Mouse (Mus musculus): ENCODE measurements around the gene Clock. TPM values are rescaled to one million over a fixed set of nuclear protein-coding genes. Genes with fewer than 3 reads are reported as not detected.

Gene Clock
- polyA plus RNA-seq, 1 experiment from 2014 or later = 11.6 TPM

DNA sequence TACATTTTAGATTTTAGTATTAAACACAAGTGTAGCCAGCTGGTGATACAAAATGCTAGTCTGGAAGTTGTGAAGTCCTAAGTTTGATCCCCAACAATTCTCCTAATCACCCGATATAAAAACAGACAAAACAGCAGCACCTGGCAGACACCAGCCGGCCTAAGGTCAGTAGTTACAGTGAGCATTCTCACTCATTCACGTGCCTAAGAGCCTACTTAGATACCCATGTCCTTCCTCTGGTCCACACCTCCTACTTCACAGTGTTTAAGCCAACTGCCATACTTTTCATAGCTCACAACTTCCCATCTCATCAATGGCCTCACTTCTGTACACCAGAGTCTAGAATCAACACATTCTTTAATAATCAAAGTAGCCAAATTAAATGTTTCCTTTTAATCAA lies 61.3 kb downstream of the Clock start:
- no peaks in the 10 kb centered on the region for H3K4me1 ChIP-seq (ENCODE audit: control insufficient read depth, insufficient read depth, low read length)
- no peak for ATAC-seq (ENCODE audit: low FRiP score)
- H3K36me3 ChIP-seq (ENCODE audit: control insufficient read depth, insufficient read depth, low read length) = no peaks in the 10 kb centered on the region; the same call in 1 of the 2 replicates
- no peak overlapping the region for H3K9ac ChIP-seq (ENCODE audit: low read length)
- no peak overlapping the region for H3K4me2 ChIP-seq
- DNase-seq (ENCODE audit: low spot score, missing footprints) = no peak
- no peak overlapping the region for H3K27ac ChIP-seq (ENCODE audit: low read depth, low read length)
- H3K9me3 ChIP-seq (ENCODE audit: control insufficient read depth, low read length) = no peaks in the 10 kb centered on the region
- H3K27me3 ChIP-seq (ENCODE audit: control insufficient read depth, insufficient read depth, low read length) = no peaks in the 10 kb centered on the region
- H3K4me3 ChIP-seq (ENCODE audit: low read depth, low read length) = no peak overlapping the region
- 88% methylated on average over 3 of the region's 3 CpGs for WGBS

DNA sequence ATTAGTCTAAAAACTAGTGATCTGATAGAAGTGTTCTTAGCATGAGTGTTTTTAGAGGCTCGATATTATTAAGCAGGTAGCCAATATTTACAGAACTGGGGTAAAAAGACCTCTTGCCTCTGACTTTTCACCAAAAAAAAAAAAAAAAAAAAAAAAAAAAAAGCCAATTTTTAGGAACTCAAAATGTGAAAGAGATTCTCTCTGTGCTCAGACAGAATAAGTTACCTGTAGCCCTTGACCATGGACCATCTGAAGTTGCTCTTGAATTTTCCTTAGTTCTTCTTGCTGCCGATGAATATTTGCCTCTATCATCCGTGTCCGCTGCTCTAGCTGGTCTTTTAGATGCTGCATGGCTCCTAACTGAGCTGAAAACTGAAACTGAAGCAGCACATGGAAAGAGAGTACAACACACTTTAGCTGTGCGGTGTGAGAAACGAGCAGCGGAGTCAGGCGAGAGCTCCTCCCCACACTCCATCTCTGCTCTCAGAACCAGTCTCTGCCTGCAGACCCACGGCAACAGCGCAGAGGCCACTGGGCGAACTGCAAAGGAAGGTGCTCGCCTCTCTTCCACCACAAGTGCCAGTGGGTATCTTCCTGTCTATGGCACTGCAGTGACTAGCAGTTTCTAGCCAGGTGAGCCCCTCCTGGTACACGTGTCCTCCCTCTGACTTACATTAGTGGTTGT lies 73.3 kb downstream of the Clock start:
- ATAC-seq (ENCODE audit: low FRiP score) (no peak), DNase-seq (ENCODE audit: low spot score, missing footprints) (no peak)
- Histone ChIP-seq H3K9ac (ENCODE audit: low read length) (no peak overlapping the region), H3K4me1 (ENCODE audit: control insufficient read depth, insufficient read depth, low read length) (no peaks in the 10 kb centered on the region), H3K36me3 (ENCODE audit: control insufficient read depth, insufficient read depth, low read length) (peaks cover 10% of the 10 kb centered on the region; the same call in 1 of the 2 replicates), H3K9me3 (ENCODE audit: control insufficient read depth, low read length) (no peaks in the 10 kb centered on the region), H3K4me2 (no peak overlapping the region), H3K27ac (ENCODE audit: low read depth, low read length) (no peak overlapping the region), H3K27me3 (ENCODE audit: control insufficient read depth, insufficient read depth, low read length) (no peaks in the 10 kb centered on the region), H3K4me3 (ENCODE audit: low read depth, low read length) (no peak overlapping the region)
- 89% methylated on average over 13 of the region's 13 CpGs for WGBS

DNA sequence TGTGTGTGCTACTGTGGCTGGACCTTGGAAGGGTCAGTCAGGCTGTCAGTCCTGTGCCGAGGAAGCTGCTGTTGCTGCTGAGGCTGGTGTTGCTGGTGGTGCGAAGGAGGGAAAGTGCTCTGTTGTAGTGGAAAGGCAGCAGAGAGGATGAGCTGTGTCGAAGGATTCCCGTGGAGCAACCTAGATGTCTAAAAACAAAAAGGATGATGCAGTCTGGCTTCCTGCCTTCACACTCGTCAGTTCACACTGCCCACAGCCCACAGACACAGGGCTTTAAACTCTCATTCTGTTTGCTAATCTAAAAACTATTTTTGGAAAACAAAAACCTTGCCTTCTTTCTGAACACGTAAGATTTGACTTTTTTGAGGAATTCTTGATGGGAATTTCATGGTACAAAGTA lies 87.9 kb downstream of the Clock start:
- Histone ChIP-seq H3K9me3 (ENCODE audit: control insufficient read depth, low read length) (no peaks in the 10 kb centered on the region), H3K4me3 (ENCODE audit: low read depth, low read length) (no peak overlapping the region), H3K27ac (ENCODE audit: low read depth, low read length) (no peak overlapping the region), H3K27me3 (ENCODE audit: control insufficient read depth, insufficient read depth, low read length) (no peaks in the 10 kb centered on the region), H3K4me2 (no peak overlapping the region), H3K36me3 (ENCODE audit: control insufficient read depth, insufficient read depth, low read length) (no peaks in the 10 kb centered on the region), H3K9ac (ENCODE audit: low read length) (no peak overlapping the region), H3K4me1 (ENCODE audit: control insufficient read depth, insufficient read depth, low read length) (no peaks in the 10 kb centered on the region)
- no peak for ATAC-seq (ENCODE audit: low FRiP score)
- 85% methylated on average over 6 of the region's 6 CpGs for WGBS
- peak; percentile 47 for DNase-seq (ENCODE audit: low spot score, missing footprints)

DNA sequence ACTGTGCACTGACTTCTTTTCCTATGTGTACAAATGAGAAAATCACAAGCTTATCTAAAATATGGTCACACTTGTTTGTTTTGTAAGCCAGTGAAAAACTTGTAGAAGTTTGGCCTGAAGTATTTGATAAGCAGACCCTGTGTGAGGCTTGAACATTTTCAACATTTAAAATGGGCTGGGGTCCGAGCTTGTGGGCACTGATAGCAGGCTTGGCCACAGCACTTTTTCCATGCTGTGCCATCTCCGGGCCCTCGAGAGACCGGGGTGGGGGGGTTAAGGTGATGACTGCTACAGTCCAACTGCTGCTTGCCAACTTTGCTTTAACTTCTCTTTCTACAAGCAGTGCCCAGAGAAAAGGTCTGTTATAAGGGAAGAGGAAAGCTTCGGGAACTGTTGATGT lies 96.5 kb downstream of the Clock start:
- Histone ChIP-seq H3K4me2 (no peak overlapping the region), H3K4me3 (ENCODE audit: low read depth, low read length) (no peak overlapping the region), H3K36me3 (ENCODE audit: control insufficient read depth, insufficient read depth, low read length) (peaks cover 21% of the 10 kb centered on the region), H3K27me3 (ENCODE audit: control insufficient read depth, insufficient read depth, low read length) (no peaks in the 10 kb centered on the region), H3K9me3 (ENCODE audit: control insufficient read depth, low read length) (no peaks in the 10 kb centered on the region), H3K27ac (ENCODE audit: low read depth, low read length) (no peak overlapping the region), H3K9ac (ENCODE audit: low read length) (no peak overlapping the region), H3K4me1 (ENCODE audit: control insufficient read depth, insufficient read depth, low read length) (no peaks in the 10 kb centered on the region)
- 96% methylated on average over 5 of the region's 5 CpGs for WGBS
- ATAC-seq (ENCODE audit: low FRiP score) (no peak), DNase-seq (ENCODE audit: low spot score, missing footprints) (peak; percentile 79)

DNA sequence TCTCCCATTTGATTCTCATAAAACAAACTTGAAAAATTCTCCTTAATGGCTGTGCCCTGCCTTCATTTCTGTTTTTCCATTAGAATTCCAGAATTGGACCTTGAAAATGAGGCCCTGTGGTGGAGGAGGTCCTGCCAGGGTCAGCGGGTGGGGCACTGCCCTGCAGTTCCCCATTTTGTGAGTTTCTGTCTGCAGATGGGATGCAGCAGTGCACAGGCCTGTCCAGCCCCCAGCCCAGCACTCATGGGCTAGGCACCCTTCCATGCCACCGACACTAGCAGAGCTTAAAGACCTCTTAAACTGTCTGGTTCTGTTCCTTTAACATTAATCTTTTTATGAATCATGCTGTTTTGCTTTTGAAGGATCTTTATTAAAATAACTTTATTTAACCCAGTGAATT lies 98.7 kb downstream of the Clock start:
- ATAC-seq (ENCODE audit: low FRiP score) (no peak), DNase-seq (ENCODE audit: low spot score, missing footprints) (peak; percentile 26)
- Histone ChIP-seq H3K9me3 (ENCODE audit: control insufficient read depth, low read length) (no peaks in the 10 kb centered on the region), H3K36me3 (ENCODE audit: control insufficient read depth, insufficient read depth, low read length) (peaks cover 26% of the 10 kb centered on the region), H3K9ac (ENCODE audit: low read length) (no peak overlapping the region), H3K4me2 (no peak overlapping the region), H3K27me3 (ENCODE audit: control insufficient read depth, insufficient read depth, low read length) (no peaks in the 10 kb centered on the region), H3K4me1 (ENCODE audit: control insufficient read depth, insufficient read depth, low read length) (no peaks in the 10 kb centered on the region), H3K4me3 (ENCODE audit: low read depth, low read length) (no peak overlapping the region), H3K27ac (ENCODE audit: low read depth, low read length) (no peak overlapping the region)
- 88% methylated on average over 2 of the region's 2 CpGs for WGBS

DNA sequence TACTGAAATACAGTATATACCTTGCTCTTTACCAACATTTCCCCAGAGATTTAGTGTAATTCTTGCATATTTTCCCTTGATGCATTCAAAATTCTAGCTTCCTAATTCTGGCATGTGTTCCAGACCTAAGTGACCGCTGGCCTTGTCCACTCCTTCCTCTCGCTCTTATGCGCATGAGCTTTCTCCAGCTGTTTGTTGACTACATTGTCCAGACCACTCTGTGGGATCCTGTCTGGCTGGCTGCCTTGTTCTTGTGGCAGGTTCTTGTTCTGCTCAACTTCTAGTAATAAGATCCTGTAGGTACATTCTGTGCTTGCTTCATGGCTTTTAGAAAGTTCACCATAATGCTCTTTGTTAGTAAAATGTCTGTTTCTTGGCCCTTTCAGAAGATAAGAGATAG lies 101.4 kb downstream of the Clock start:
- Histone ChIP-seq H3K4me3 (ENCODE audit: low read depth, low read length) (no peak overlapping the region), H3K9me3 (ENCODE audit: control insufficient read depth, low read length) (no peaks in the 10 kb centered on the region), H3K27ac (ENCODE audit: low read depth, low read length) (no peak overlapping the region), H3K36me3 (ENCODE audit: control insufficient read depth, insufficient read depth, low read length) (peaks cover 26% of the 10 kb centered on the region), H3K9ac (ENCODE audit: low read length) (no peak overlapping the region), H3K4me2 (no peak overlapping the region), H3K4me1 (ENCODE audit: control insufficient read depth, insufficient read depth, low read length) (no peaks in the 10 kb centered on the region), H3K27me3 (ENCODE audit: control insufficient read depth, insufficient read depth, low read length) (no peaks in the 10 kb centered on the region)
- 92% methylated on average over 3 of the region's 3 CpGs for WGBS
- peak; percentile 71 for DNase-seq (ENCODE audit: low spot score, missing footprints)
- ATAC-seq (ENCODE audit: low FRiP score) = no peak

DNA sequence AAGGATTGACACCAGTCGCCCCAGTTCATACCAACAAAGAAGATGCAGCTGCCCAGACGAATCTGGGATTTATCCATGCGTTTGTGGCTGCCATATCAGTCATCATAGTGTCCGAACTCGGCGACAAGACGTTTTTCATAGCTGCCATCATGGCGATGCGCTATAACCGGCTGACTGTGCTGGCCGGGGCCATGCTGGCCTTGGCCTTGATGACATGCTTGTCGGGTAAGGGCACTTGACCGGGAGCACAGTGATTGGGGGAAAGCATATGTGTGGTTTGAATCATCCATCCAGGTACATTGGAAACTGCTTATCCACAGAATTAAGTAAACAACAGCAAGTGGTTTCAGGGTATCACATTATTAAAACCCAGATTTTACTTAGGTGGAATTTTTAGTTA lies 105.2 kb downstream of the Clock start:
- 95% methylated on average over 13 of the region's 13 CpGs for WGBS
- no peaks in the 10 kb centered on the region for H3K9me3 ChIP-seq (ENCODE audit: control insufficient read depth, low read length)
- H3K27me3 ChIP-seq (ENCODE audit: control insufficient read depth, insufficient read depth, low read length) = no peaks in the 10 kb centered on the region
- H3K4me1 ChIP-seq (ENCODE audit: control insufficient read depth, insufficient read depth, low read length) = no peaks in the 10 kb centered on the region
- H3K27ac ChIP-seq (ENCODE audit: low read depth, low read length) = no peak overlapping the region
- no peak overlapping the region for H3K9ac ChIP-seq (ENCODE audit: low read length)
- peak; percentile 64 for DNase-seq (ENCODE audit: low spot score, missing footprints)
- H3K4me2 ChIP-seq = no peak overlapping the region
- ATAC-seq (ENCODE audit: low FRiP score) = no peak
- no peak overlapping the region for H3K4me3 ChIP-seq (ENCODE audit: low read depth, low read length)
- peaks cover 11% of the 10 kb centered on the region for H3K36me3 ChIP-seq (ENCODE audit: control insufficient read depth, insufficient read depth, low read length)

DNA sequence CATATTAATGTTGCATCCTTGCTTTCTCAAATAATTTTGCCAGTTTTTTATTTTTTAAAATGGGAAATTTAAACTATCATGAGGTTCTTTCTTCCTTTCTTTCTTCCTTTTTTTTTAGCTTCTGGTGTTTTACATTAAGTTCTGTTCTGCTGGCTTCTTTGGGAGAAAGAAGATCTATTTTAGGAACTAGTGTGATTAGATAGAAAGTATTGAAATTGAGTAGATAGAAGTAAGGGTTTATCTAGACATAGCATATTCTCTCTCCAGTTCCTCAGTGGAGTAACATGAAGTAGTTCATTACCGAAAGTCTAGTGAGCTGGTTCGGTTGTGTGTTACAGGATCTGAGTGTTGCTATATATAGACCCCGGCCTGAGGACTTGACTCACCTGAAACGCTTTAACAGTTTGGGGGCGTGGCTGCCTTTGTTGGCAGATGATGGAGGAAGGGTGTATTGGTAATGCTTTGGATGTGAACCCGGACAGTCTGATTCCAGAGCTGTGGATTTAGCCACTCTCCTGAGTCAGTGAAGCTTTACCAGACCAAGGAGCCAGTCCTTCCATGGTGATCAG lies 110.1 kb downstream of the Clock start:
- Histone ChIP-seq H3K9me3 (ENCODE audit: control insufficient read depth, low read length) (no peaks in the 10 kb centered on the region), H3K27me3 (ENCODE audit: control insufficient read depth, insufficient read depth, low read length) (no peaks in the 10 kb centered on the region), H3K4me2 (no peak overlapping the region), H3K36me3 (ENCODE audit: control insufficient read depth, insufficient read depth, low read length) (peaks cover 2% of the 10 kb centered on the region; the same call in 1 of the 2 replicates), H3K27ac (ENCODE audit: low read depth, low read length) (no peak overlapping the region), H3K9ac (ENCODE audit: low read length) (no peak overlapping the region), H3K4me3 (ENCODE audit: low read depth, low read length) (no peak overlapping the region), H3K4me1 (ENCODE audit: control insufficient read depth, insufficient read depth, low read length) (no peaks in the 10 kb centered on the region)
- ATAC-seq (ENCODE audit: low FRiP score) (no peak), DNase-seq (ENCODE audit: low spot score, missing footprints) (peak; percentile 41)
- WGBS = 93% methylated on average over 6 of the region's 6 CpGs

DNA sequence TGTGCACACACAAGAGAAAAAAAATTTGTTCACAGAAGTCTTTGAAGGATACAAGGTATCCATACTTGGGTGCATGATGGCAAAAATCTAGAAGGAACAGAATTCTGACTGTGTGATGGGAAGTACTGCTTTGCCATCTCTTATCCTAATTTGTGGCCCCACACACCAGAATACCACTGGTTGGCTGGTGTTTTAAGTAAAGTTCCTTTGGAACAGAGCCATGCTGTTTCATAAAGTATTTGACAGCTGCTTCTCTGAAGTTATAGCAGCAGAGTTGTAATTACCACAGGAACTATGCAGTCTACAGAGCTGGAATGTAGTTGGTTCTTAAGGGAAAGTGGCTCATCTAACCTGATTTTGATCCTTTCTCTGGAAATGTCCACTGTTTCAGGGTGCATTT lies 111.5 kb downstream of the Clock start:
- H3K36me3 ChIP-seq (ENCODE audit: control insufficient read depth, insufficient read depth, low read length) = no peaks in the 10 kb centered on the region; the same call in 1 of the 2 replicates

More for the DNA sequence above, 111.5 kb downstream of the Clock start:
- DNase-seq (ENCODE audit: low spot score, missing footprints) (peak; percentile 4), ATAC-seq (ENCODE audit: low FRiP score) (no peak)
- H3K4me3 ChIP-seq (ENCODE audit: low read depth, low read length) = no peak overlapping the region
- no peaks in the 10 kb centered on the region for H3K9me3 ChIP-seq (ENCODE audit: control insufficient read depth, low read length)
- no peak overlapping the region for H3K4me2 ChIP-seq
- H3K9ac ChIP-seq (ENCODE audit: low read length) = no peak overlapping the region
- H3K27me3 ChIP-seq (ENCODE audit: control insufficient read depth, insufficient read depth, low read length) = no peaks in the 10 kb centered on the region
- no peak overlapping the region for H3K27ac ChIP-seq (ENCODE audit: low read depth, low read length)
- no peaks in the 10 kb centered on the region for H3K4me1 ChIP-seq (ENCODE audit: control insufficient read depth, insufficient read depth, low read length)
